Mouse (Mus musculus) heart, postnatal 0 days (tissue): ENCODE data around the gene Mettl8.

Source experiments
- CTCF ChIP-seq: IDR thresholded peaks from 2 replicates; pipeline ENCODE4 v1.5.1; 2016; ENCODE audit warnings: antibody characterized with exemption, control low read depth, low read depth
- EP300 ChIP-seq: IDR thresholded peaks from 2 replicates; pipeline ENCODE4 v1.6.1; 2016; ENCODE audit warnings: antibody characterized with exemption, low read depth

GRCm38 (mm10) chr2:71102621-71103291 lies 47.4 kb upstream of the Mettl8 start:
- TF ChIP-seq EP300 (no peak), CTCF (no peak)
